8 mouse cellular contexts compared by ENCODE assay signal in the genomic region with DNA sequence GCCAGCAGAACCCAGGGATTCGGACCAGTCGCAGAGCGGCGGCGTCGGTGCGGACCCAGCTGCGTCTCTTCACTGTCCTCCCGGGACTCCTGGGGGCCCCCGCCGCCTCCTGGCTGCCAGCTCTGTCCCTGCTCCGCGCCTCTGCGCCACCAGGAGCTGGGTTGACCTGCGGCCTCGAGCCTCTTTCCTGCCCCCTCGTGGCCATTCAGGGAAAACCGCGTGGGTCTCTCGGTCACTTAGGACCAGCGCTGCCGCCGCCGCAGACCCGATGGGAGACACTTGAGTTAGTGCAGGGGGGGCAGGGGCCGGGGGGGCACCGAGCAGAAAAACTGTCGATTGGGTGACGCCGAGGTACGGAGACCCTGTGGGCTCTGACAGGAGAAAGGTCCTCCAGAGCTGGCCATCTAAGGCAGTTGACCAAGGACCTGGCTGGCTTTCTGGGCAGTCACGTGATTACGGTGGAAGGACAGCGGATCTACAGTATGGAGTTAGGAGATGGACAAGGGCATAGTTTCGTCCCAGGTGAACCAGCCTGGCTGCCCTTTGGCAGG. TPM values are rescaled to one million over a fixed set of nuclear protein-coding genes. Genes with fewer than 3 reads are reported as not detected.
DNase-seq lines count a peak whose midpoint lies in the region; ATAC-seq and TF ChIP-seq lines count a peak whose summit lies in the region.

No protein-coding gene starts in this region.

- H3K9ac ChIP-seq in embryonic facial prominence, embryonic 12.5 days = peak overlapping the region; percentile 41
- H3K9ac ChIP-seq in limb, embryonic 14.5 days (ENCODE audit: low read depth, low read length, severe bottlenecking) = peak overlapping the region; percentile 45
- H3K9ac ChIP-seq in midbrain, embryonic 15.5 days = peak overlapping the region; percentile 40; the same call in 1 of the 2 replicates

- H3K4me2 ChIP-seq in embryonic facial prominence, embryonic 12.5 days (replicated peaks) = peak overlapping the region; percentile 69
- H3K4me2 ChIP-seq in limb, embryonic 14.5 days (replicated peaks; ENCODE audit: low read depth, low read length, severe bottlenecking) = peak overlapping the region; percentile 86
- peak overlapping the region; percentile 87 for H3K4me2 ChIP-seq in midbrain, embryonic 15.5 days

- TF ChIP-seq CTCF in bone marrow, adult 2 months (IDR thresholded peaks at IDR 0.05; ENCODE audit: control insufficient read depth, insufficient read depth, low read length) = peak; percentile 66
- peak; percentile 74 for TF ChIP-seq CTCF in kidney, adult 2 months (conservative IDR thresholded peaks at IDR 0.05; ENCODE audit: insufficient read depth, insufficient read length, low read depth, low read length)

- no peak for TF ChIP-seq POLR2A in bone marrow, adult 2 months (IDR thresholded peaks at IDR 0.05; ENCODE audit: borderline replicate concordance, control insufficient read depth, low read depth, low read length)
- no peak for TF ChIP-seq POLR2A in kidney, adult 2 months (IDR thresholded peaks at IDR 0.05; ENCODE audit: low read depth, low read length)
- no peak for TF ChIP-seq POLR2A in limb, embryonic 14.5 days (IDR thresholded peaks at IDR 0.05; ENCODE audit: borderline replicate concordance, extremely low read depth, insufficient read depth, insufficient read length)

- DNase-seq in heart, adult 8-10 months (ENCODE audit: low spot score) = peak; percentile 58
- peak; percentile 86 for DNase-seq in kidney, adult 2 months
- DNase-seq in limb, embryonic 14.5 days (ENCODE audit: low spot score) = peak; percentile 74
- DNase-seq in spleen, adult 18-20 months = peak; percentile 15 to 54

- ATAC-seq in embryonic facial prominence, embryonic 12.5 days (ENCODE audit: insufficient number of reproducible peaks, insufficient read depth, low FRiP score, low TSS enrichment) = peak; percentile 18; the same call in 1 of the 2 replicates
- peak; percentile 69; the same call in 1 of the 2 replicates for ATAC-seq in limb, embryonic 14.5 days (ENCODE audit: low FRiP score, low read depth)
- peak; percentile 84 for ATAC-seq in midbrain, embryonic 15.5 days (replicated peaks)
- no peak for ATAC-seq in inflammation-experienced regulatory T-cells, adult 6 months

- no peak overlapping the region for H3K4me3 ChIP-seq in bone marrow, adult 2 months (replicated peaks; ENCODE audit: control insufficient read depth, low read depth, low read length)
- peak overlapping the region; percentile 43 for H3K4me3 ChIP-seq in embryonic facial prominence, embryonic 12.5 days
- peak overlapping the region; percentile 34 for H3K4me3 ChIP-seq in kidney, adult 2 months (ENCODE audit: insufficient read depth, low read depth, low read length)
- peak overlapping the region; percentile 45 for H3K4me3 ChIP-seq in limb, embryonic 14.5 days (replicated peaks; ENCODE audit: low read length)
- H3K4me3 ChIP-seq in midbrain, embryonic 15.5 days = peak overlapping the region; percentile 46

- H3K27me3 ChIP-seq in embryonic facial prominence, embryonic 12.5 days = peaks cover 16% of the 10 kb centered on the region
- H3K27me3 ChIP-seq in kidney, adult 2 months (replicated peaks; ENCODE audit: control insufficient read depth, insufficient read depth, low read length) = peaks cover 2% of the 10 kb centered on the region; the same call in 1 of the 2 replicates
- peaks cover 42% of the 10 kb centered on the region for H3K27me3 ChIP-seq in limb, embryonic 14.5 days (ENCODE audit: control insufficient read depth, insufficient read depth, low read length)
- peaks cover 70% of the 10 kb centered on the region for H3K27me3 ChIP-seq in midbrain, embryonic 15.5 days (replicated peaks)

- no peaks in the 10 kb centered on the region for H3K36me3 ChIP-seq in embryonic facial prominence, embryonic 12.5 days
- no peaks in the 10 kb centered on the region for H3K36me3 ChIP-seq in kidney, adult 2 months (ENCODE audit: control insufficient read depth, insufficient read depth, low read length)
- H3K36me3 ChIP-seq in limb, embryonic 14.5 days (ENCODE audit: control insufficient read depth, insufficient read depth, low read length) = no peaks in the 10 kb centered on the region
- no peaks in the 10 kb centered on the region for H3K36me3 ChIP-seq in midbrain, embryonic 15.5 days (replicated peaks)

- H3K9me3 ChIP-seq in embryonic facial prominence, embryonic 12.5 days = no peaks in the 10 kb centered on the region
- no peaks in the 10 kb centered on the region for H3K9me3 ChIP-seq in limb, embryonic 14.5 days (ENCODE audit: control insufficient read depth, low read length)
- no peaks in the 10 kb centered on the region for H3K9me3 ChIP-seq in midbrain, embryonic 15.5 days

- peaks cover 1% of the 10 kb centered on the region; the same call in 1 of the 2 replicates for H3K4me1 ChIP-seq in bone marrow, adult 2 months (ENCODE audit: control insufficient read depth, insufficient read depth, low read length)
- H3K4me1 ChIP-seq in embryonic facial prominence, embryonic 12.5 days = peaks cover 36% of the 10 kb centered on the region
- H3K4me1 ChIP-seq in kidney, adult 2 months (ENCODE audit: control insufficient read depth, insufficient read depth, low read length) = peaks cover 5% of the 10 kb centered on the region; the same call in 1 of the 2 replicates
- H3K4me1 ChIP-seq in limb, embryonic 14.5 days (ENCODE audit: control insufficient read depth, insufficient read depth, low read length) = peaks cover 31% of the 10 kb centered on the region
- peaks cover 20% of the 10 kb centered on the region for H3K4me1 ChIP-seq in midbrain, embryonic 15.5 days

- 2% methylated on average over 35 of the region's 35 CpGs for WGBS in bone marrow, adult 2 months
- 2% methylated on average over 35 of the region's 35 CpGs for WGBS in embryonic facial prominence, embryonic 12.5 days
- WGBS in kidney, adult 2 months = 1% methylated on average over 35 of the region's 35 CpGs
- 2% methylated on average over 33 of the region's 35 CpGs for WGBS in limb, embryonic 14.5 days
- WGBS in midbrain, embryonic 15.5 days = 2% methylated on average over 35 of the region's 35 CpGs

- no peak overlapping the region; the same call in 1 of the 2 replicates for H3K27ac ChIP-seq in bone marrow, adult 2 months (ENCODE audit: control insufficient read depth, insufficient read depth, low read depth, low read length, poor library complexity)
- peak overlapping the region; percentile 25 for H3K27ac ChIP-seq in embryonic facial prominence, embryonic 12.5 days
- H3K27ac ChIP-seq in kidney, adult 2 months (ENCODE audit: insufficient read depth, low read depth, low read length) = no peak overlapping the region
- no peak overlapping the region for H3K27ac ChIP-seq in limb, embryonic 14.5 days (replicated peaks; ENCODE audit: low read depth, low read length)
- no peak overlapping the region for H3K27ac ChIP-seq in midbrain, embryonic 15.5 days

RNA-seq across cellular contexts. Expression of gene Tmem174, which starts 48.2 kb away (rescaled TPM):
- polyA plus RNA-seq in bone marrow, adult 2 months (2011; ENCODE audit: insufficient read depth, insufficient read length, low replicate concordance, missing spikeins) = 1.1 TPM in 1 of 2 replicates, not detected in the other
- polyA plus RNA-seq in embryonic facial prominence, embryonic 12.5 days (2016; fragmentation: Nextera tagmentation; extraction: Ambion mirVana) = not detected in 2 replicates
- total RNA-seq in heart, adult 8-10 months (2022) = not detected
- polyA plus RNA-seq in kidney, adult 2 months (2012; rRNA removed) = 424 and 448 TPM in 2 replicates
- not detected in 2 replicates for polyA plus RNA-seq in limb, embryonic 14.5 days (2012; rRNA removed)
- not detected in 2 replicates for polyA plus RNA-seq in limb, embryonic 14.5 days (2014; fragmentation: Nextera tagmentation; extraction: Ambion mirVana)
- polyA plus RNA-seq in midbrain, embryonic 15.5 days (2015; fragmentation: Nextera tagmentation; extraction: Ambion mirVana) = not detected in 2 replicates
- not detected for polyA plus RNA-seq in inflammation-experienced regulatory T-cells, adult 6 months (2017; shearing (Covaris generic))

Comparison
In these comparisons a context has a peak if more than half of its experiments do, and no peak if none do; other contexts are left out.
1. DNase-seq: peak in every context shown above with its lines; median percentile 86 in kidney, adult 2 months; 74 in limb, embryonic 14.5 days; 58 in heart, adult 8-10 months; 34 in spleen, adult 18-20 months.
2. RNA of gene Tmem174, which starts 48.2 kb away (polyA plus RNA-seq): 424 to 448 TPM in kidney, adult 2 months; 1.1 TPM in bone marrow, adult 2 months, not detected in embryonic facial prominence, embryonic 12.5 days, not detected in limb, embryonic 14.5 days, not detected in midbrain, embryonic 15.5 days and not detected in inflammation-experienced regulatory T-cells, adult 6 months; every median in the first group is over 100 times any median in the second.
3. Peak in every context shown above with its lines, with median percentiles within 50 percentile points of each other: H3K4me2 ChIP-seq and H3K9ac ChIP-seq.